Mouse (Mus musculus) CH12.LX (cell line): Measurements from ENCODE around the gene Plekha4. TPM values are rescaled to one million over a fixed set of nuclear protein-coding genes. Genes with fewer than 3 reads are reported as not detected.

Experiments
- DNase-seq: peaks from one replicate; pipeline ENCODE4 v3.0.0-alpha.2; 2013; ENCODE audit errors: extremely low read depth
- H3K27ac ChIP-seq: 2 replicates; pipeline ENCODE4 v1.5.1; 2012; ENCODE audit warnings: low read depth, mild to moderate bottlenecking, control low read depth, moderate library complexity; ENCODE audit not compliant: insufficient read depth
- H3K27me3 ChIP-seq: replicated peaks from 2 replicates; pipeline ENCODE3; 2012; ENCODE audit warnings: inconsistent platforms
- H3K36me3 ChIP-seq, 2 experiments: replicated peaks in 1 of 2; 2 replicates each; pipeline versions ENCODE3 to v1.6.1; 2012; ENCODE audit warnings: inconsistent platforms in 1 of 2, low read length in 1 of 2, mild to moderate bottlenecking in 1 of 2, mixed read lengths in 1 of 2, moderate library complexity in 1 of 2; ENCODE audit not compliant: control insufficient read depth in 1 of 2, insufficient read depth in 1 of 2
- H3K4me1 ChIP-seq, 2 experiments: 2 replicates each; pipeline ENCODE4 v1.6.1; 2012; ENCODE audit warnings: inconsistent platforms in 1 of 2, moderate library complexity in 1 of 2; ENCODE audit not compliant: insufficient read depth in 2 of 2, control insufficient read depth in 1 of 2
- H3K4me2 ChIP-seq: 2 replicates; pipeline ENCODE4 v1.6.1; 2012; ENCODE audit warnings: low read depth, mild to moderate bottlenecking, control low read depth; ENCODE audit not compliant: poor library complexity, insufficient read depth, severe bottlenecking
- H3K4me3 ChIP-seq, 3 experiments: fragments of 150-350 bp in 1 of 3; sonication (generic) in 1 of 3; replicated peaks in 1 of 3; 2 replicates each; pipeline versions ENCODE3 to v1.5.1; 2011 to 2012; ENCODE audit warnings: low read depth in 2 of 3, low read length in 2 of 3, mild to moderate bottlenecking in 2 of 3, moderate library complexity in 2 of 3, control low read depth in 1 of 3, improper control_type of control experiment in 1 of 3, inconsistent platforms in 1 of 3, mixed read lengths in 1 of 3; ENCODE audit not compliant: poor library complexity in 1 of 3
- H3K79me2 ChIP-seq: replicated peaks from 2 replicates; pipeline ENCODE4 v1.6.1; 2012; ENCODE audit warnings: mild to moderate bottlenecking, moderate library complexity; ENCODE audit not compliant: control insufficient read depth, poor library complexity, insufficient read depth, severe bottlenecking; ENCODE audit errors: extremely low read depth
- H3K9ac ChIP-seq: 2 replicates; pipeline ENCODE4 v1.6.1; 2012; ENCODE audit warnings: low read depth, mild to moderate bottlenecking, control low read depth, moderate library complexity; ENCODE audit not compliant: insufficient read depth
- H3K9me3 ChIP-seq: replicated peaks from 2 replicates; pipeline ENCODE3; 2012; ENCODE audit warnings: low read length, inconsistent platforms, mixed read lengths
- BHLHE40 ChIP-seq: IDR thresholded peaks from 2 replicates; pipeline ENCODE4 v1.6.1; 2011; ENCODE audit warnings: mild to moderate bottlenecking, low read depth, low read length, improper control_type of control experiment
- CHD1 ChIP-seq: IDR thresholded peaks from 2 replicates; pipeline ENCODE4 v1.6.1; 2012; ENCODE audit warnings: low read depth, low read length, improper control_type of control experiment, inconsistent platforms
- CTCF ChIP-seq, 2 experiments: IDR thresholded peaks in 1 of 2; conservative IDR thresholded peaks in 1 of 2; 2 replicates each; pipeline ENCODE4 v1.5.1; 2011 to 2012; ENCODE audit warnings: low read depth in 2 of 2, low read length in 2 of 2, improper control_type of control experiment in 1 of 2, inconsistent platforms in 1 of 2, mild to moderate bottlenecking in 1 of 2, moderate library complexity in 1 of 2
- ELF1 ChIP-seq: IDR thresholded peaks from 2 replicates; pipeline ENCODE4 v1.6.1; 2014; ENCODE audit warnings: low read depth, mild to moderate bottlenecking, inconsistent platforms, low read length, improper control_type of control experiment
- EP300 ChIP-seq: IDR thresholded peaks from 2 replicates; pipeline ENCODE4 v1.6.1; 2011; ENCODE audit warnings: low read length, improper control_type of control experiment
- ETS1 ChIP-seq: conservative IDR thresholded peaks from 2 replicates; pipeline ENCODE4 v1.6.1; 2012; ENCODE audit warnings: low read depth, mild to moderate bottlenecking, inconsistent platforms, low read length, improper control_type of control experiment, moderate library complexity
- GABPA ChIP-seq: IDR thresholded peaks from 2 replicates; pipeline ENCODE4 v1.6.1; 2012; ENCODE audit warnings: low read depth, low read length, improper control_type of control experiment, inconsistent platforms; ENCODE audit not compliant: insufficient replicate concordance
- JUN ChIP-seq: IDR thresholded peaks from 2 replicates; pipeline ENCODE4 v1.6.1; 2011; ENCODE audit warnings: low read depth, mild to moderate bottlenecking, low read length, improper control_type of control experiment, moderate library complexity; ENCODE audit not compliant: insufficient read depth
- JUND ChIP-seq: conservative IDR thresholded peaks from 2 replicates; pipeline ENCODE4 v1.6.1; 2011; ENCODE audit warnings: low read depth, low read length, improper control_type of control experiment
- KAT2A ChIP-seq: IDR thresholded peaks from 2 replicates; pipeline ENCODE4 v1.6.1; 2012; ENCODE audit warnings: low read length, improper control_type of control experiment, inconsistent platforms; ENCODE audit not compliant: insufficient replicate concordance
- MAFK ChIP-seq: IDR thresholded peaks from 2 replicates; pipeline ENCODE4 v1.6.1; 2011; ENCODE audit warnings: low read length, improper control_type of control experiment; ENCODE audit not compliant: insufficient replicate concordance
- MAZ ChIP-seq: IDR thresholded peaks from 2 replicates; pipeline ENCODE4 v1.6.1; 2012; ENCODE audit warnings: low read depth, mild to moderate bottlenecking, inconsistent platforms, low read length, improper control_type of control experiment, moderate library complexity
- NRF1 ChIP-seq: IDR thresholded peaks from 2 replicates; pipeline ENCODE4 v1.6.1; 2014; ENCODE audit warnings: low read depth, mild to moderate bottlenecking, inconsistent platforms, low read length, improper control_type of control experiment, moderate library complexity
- PAX5 ChIP-seq: IDR thresholded peaks from 2 replicates; pipeline ENCODE4 v1.6.1; 2012; ENCODE audit warnings: low read length, inconsistent platforms, mixed read lengths
- RAD21 ChIP-seq: IDR thresholded peaks from 2 replicates; pipeline ENCODE4 v1.6.1; 2011; ENCODE audit warnings: low read depth, mild to moderate bottlenecking, low read length, improper control_type of control experiment, moderate library complexity
- RCOR1 ChIP-seq: conservative IDR thresholded peaks from 2 replicates; pipeline ENCODE4 v1.6.1; 2012; ENCODE audit warnings: low read depth, mild to moderate bottlenecking, inconsistent platforms, low read length, improper control_type of control experiment
- SMC3 ChIP-seq: IDR thresholded peaks from 2 replicates; pipeline ENCODE4 v1.6.1; 2011; ENCODE audit warnings: low read depth, low read length, improper control_type of control experiment
- TBP ChIP-seq: conservative IDR thresholded peaks from 2 replicates; pipeline ENCODE4 v1.6.1; 2011; ENCODE audit warnings: low read depth, low read length, improper control_type of control experiment
- TCF12 ChIP-seq: IDR thresholded peaks from 2 replicates; pipeline ENCODE4 v1.6.1; 2014; ENCODE audit warnings: low read depth, mild to moderate bottlenecking, inconsistent platforms, low read length, improper control_type of control experiment
- UBTF ChIP-seq: IDR thresholded peaks from 2 replicates; pipeline ENCODE4 v1.6.1; 2012; ENCODE audit warnings: low read depth, mild to moderate bottlenecking, inconsistent platforms, low read length, improper control_type of control experiment, moderate library complexity
- USF1 ChIP-seq: IDR thresholded peaks from 2 replicates; pipeline ENCODE4 v1.6.1; 2014; ENCODE audit warnings: low read depth, mild to moderate bottlenecking, inconsistent platforms, low read length, improper control_type of control experiment
- USF2 ChIP-seq: conservative IDR thresholded peaks from 2 replicates; pipeline ENCODE4 v1.6.1; 2011; ENCODE audit warnings: low read depth, low read length, improper control_type of control experiment
- ZC3H11A ChIP-seq: IDR thresholded peaks from 2 replicates; pipeline ENCODE4 v1.6.1; 2012; ENCODE audit warnings: low read depth, mild to moderate bottlenecking, inconsistent platforms, low read length, improper control_type of control experiment
- ZKSCAN1 ChIP-seq: IDR thresholded peaks from 2 replicates; pipeline ENCODE4 v1.6.1; 2012; ENCODE audit warnings: low read depth, inconsistent platforms, low read length, improper control_type of control experiment, borderline replicate concordance
- ZMIZ1 ChIP-seq: IDR thresholded peaks from 2 replicates; pipeline ENCODE4 v1.6.1; 2012; ENCODE audit warnings: low read depth, mild to moderate bottlenecking, inconsistent platforms, low read length, improper control_type of control experiment
- ZNF384 ChIP-seq: IDR thresholded peaks from 2 replicates; pipeline ENCODE4 v1.6.1; 2012; ENCODE audit warnings: low read depth, low read length, improper control_type of control experiment, inconsistent platforms
- dilution Hi-C: fragments of 300-500 bp; cut with MboI; formaldehyde crosslinking; loops from 2 replicates; pipeline ENCODE4 v1.14.3; 2020; ENCODE audit warnings: low sequenced_read_pairs; ENCODE audit not compliant: extremely low pct_unique_long_range_greater_than_20kb, extremely low pct_ligation_motif_present
- in situ Hi-C: fragments of 300-500 bp; cut with MboI; formaldehyde crosslinking; loops from 3 replicates; pipeline ENCODE4 v1.14.3; 2019; ENCODE audit warnings: low sequenced_read_pairs, low pct_ligation_motif_present, low pct_unique_long_range_greater_than_20kb, mixed read lengths
- polyA plus RNA-seq: library from polyadenylated mRNA; unstranded; fragments of >175 nt; gene quantifications from 2 replicates; pipeline ENCODE4 v1.2.1, GENCODE M21; 2012; ENCODE audit warnings: low read depth; ENCODE audit not compliant: insufficient read length
- total RNA-seq, 2 experiments: library from RNA; depleted of rRNA; stranded (reverse); fragments of 300-350 nt in 1 of 2; fragments of >200 nt in 1 of 2; gene quantifications; 2 replicates each; pipeline ENCODE4 v1.2.3; 2012 to 2014

Gene Plekha4
- total and polyA plus RNA-seq, 3 experiments = 0.25 to 0.90 (median 0.28) TPM

GRCm38 (mm10) chr7:45530643-45531042 lies 4.5 kb downstream of the Plekha4 start:
- DNase-seq = no peak
- no peaks in the 10 kb centered on the region for H3K9me3 ChIP-seq
- peaks cover 36% of the 10 kb centered on the region for H3K27me3 ChIP-seq
- H3K27ac ChIP-seq = no peak overlapping the region
- H3K36me3 ChIP-seq = no peaks in the 10 kb centered on the region
- no peaks in the 10 kb centered on the region; the same call in 1 of the 2 replicates for H3K79me2 ChIP-seq
- no peak for TF ChIP-seq USF1
- no peak for TF ChIP-seq EP300
- TF ChIP-seq RAD21 = no peak
- no peak for TF ChIP-seq ZC3H11A
- no peak for TF ChIP-seq SMC3
- dilution Hi-C loops (no loop called here), in situ Hi-C loops (no loop called here)
- H3K9ac ChIP-seq = no peak overlapping the region
- peaks cover 4 to 16% of the 10 kb centered on the region in 2 experiments; a peak in 3 of 4 replicates for H3K4me1 ChIP-seq
- H3K4me2 ChIP-seq = no peak overlapping the region
- H3K4me3 ChIP-seq = no peak overlapping the region

GRCm38 (mm10) chr7:45535676-45536075 lies 9.5 kb downstream of the Plekha4 start:
- no peaks in the 10 kb centered on the region for H3K9me3 ChIP-seq
- dilution Hi-C loops (no loop called here), in situ Hi-C loops (no loop called here)
- TF ChIP-seq GABPA = no peak
- no peak for TF ChIP-seq RAD21
- no peak for TF ChIP-seq USF1
- no peak for TF ChIP-seq SMC3
- TF ChIP-seq BHLHE40 = no peak
- no peak for TF ChIP-seq ETS1
- no peak for TF ChIP-seq TBP
- TF ChIP-seq JUN = no peak
- TF ChIP-seq TCF12 = no peak
- no peak for TF ChIP-seq RCOR1
- no peak overlapping the region for H3K27ac ChIP-seq
- DNase-seq = no peak
- no peak overlapping the region for H3K9ac ChIP-seq
- peaks cover 23% of the 10 kb centered on the region for H3K27me3 ChIP-seq
- no peak overlapping the region for H3K4me3 ChIP-seq
- no peaks in the 10 kb centered on the region for H3K36me3 ChIP-seq
- no peak overlapping the region for H3K4me2 ChIP-seq
- H3K4me1 ChIP-seq = no peaks in the 10 kb centered on the region
- H3K79me2 ChIP-seq = no peaks in the 10 kb centered on the region

- no peaks in the 10 kb centered on the region for H3K9me3 ChIP-seq
- dilution Hi-C loops (no loop called here), in situ Hi-C loops (no loop called here)
- no peak overlapping the region for H3K9ac ChIP-seq
- no peaks in the 10 kb centered on the region for H3K4me1 ChIP-seq
- H3K4me3 ChIP-seq = no peak overlapping the region
- no peaks in the 10 kb centered on the region for H3K36me3 ChIP-seq
- H3K27ac ChIP-seq = no peak overlapping the region
- H3K79me2 ChIP-seq = no peaks in the 10 kb centered on the region
- H3K4me2 ChIP-seq = no peak overlapping the region
- no peak for DNase-seq
- H3K27me3 ChIP-seq = peaks cover 9% of the 10 kb centered on the region
- TF ChIP-seq NRF1 (no peak), JUN (no peak), USF2 (no peak), CTCF (conservative IDR thresholded peaks at IDR 0.05 in 1 of 2, IDR thresholded peaks at IDR 0.05 in 1 of 2; ENCODE audit: low read depth in 2 of 2, low read length in 2 of 2) (no peak), ZNF384 (no peak), ELF1 (no peak), MAZ (no peak), PAX5 (no peak), ZKSCAN1 (no peak), JUND (no peak), MAFK (no peak), UBTF (no peak), ETS1 (no peak), TBP (no peak), RCOR1 (no peak), ZMIZ1 (no peak), CHD1 (no peak), KAT2A (no peak)
Observed at GRCm38 (mm10) chr7:45537602-45538001, 11.5 kb downstream of the Plekha4 start.
